Mouse (Mus musculus): ENCODE data around the gene Rsph6a.

Gene Rsph6a

GRCm38 (mm10) chr7:19054047-19054776, at the start of gene Rsph6a:
TSS of gene Rsph6a (plus strand) at chr7:19054690.
- DNase-seq (ENCODE audit: low spot score in 2 of 2) = peak; percentile 54 to 78

DNA sequence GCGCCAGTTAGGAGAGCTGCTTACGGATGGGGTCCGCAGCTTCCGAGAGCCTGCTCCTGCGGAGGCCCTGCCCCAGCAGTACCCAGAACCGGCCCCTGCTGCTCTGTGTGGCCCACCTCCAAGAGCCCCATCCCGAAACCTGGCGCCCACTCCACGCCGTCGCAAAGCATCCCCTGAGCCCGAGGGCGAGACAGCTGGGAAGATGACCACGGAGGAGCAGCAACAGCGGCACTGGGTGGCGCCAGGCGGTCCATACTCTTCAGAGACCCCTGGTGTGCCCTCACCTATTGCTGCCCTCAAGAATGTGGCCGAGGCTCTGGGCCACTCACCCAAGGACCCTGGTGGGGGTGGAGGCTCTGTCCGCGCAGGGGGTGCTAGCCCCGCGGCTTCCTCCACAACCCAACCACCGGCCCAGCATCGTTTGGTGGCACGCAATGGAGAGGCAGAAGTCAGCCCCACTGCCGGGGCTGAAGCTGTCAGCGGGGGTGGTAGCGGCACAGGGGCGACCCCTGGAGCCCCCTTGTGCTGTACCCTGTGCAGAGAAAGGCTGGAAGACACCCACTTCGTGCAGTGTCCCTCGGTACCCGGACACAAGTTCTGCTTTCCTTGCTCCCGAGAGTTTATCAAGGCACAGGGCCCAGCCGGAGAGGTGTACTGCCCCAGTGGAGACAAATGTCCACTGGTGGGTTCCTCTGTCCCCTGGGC, 48.9 kb upstream of the Rsph6a start:
- DNase-seq (ENCODE audit: low spot score in 2 of 2) = no peak

DNA sequence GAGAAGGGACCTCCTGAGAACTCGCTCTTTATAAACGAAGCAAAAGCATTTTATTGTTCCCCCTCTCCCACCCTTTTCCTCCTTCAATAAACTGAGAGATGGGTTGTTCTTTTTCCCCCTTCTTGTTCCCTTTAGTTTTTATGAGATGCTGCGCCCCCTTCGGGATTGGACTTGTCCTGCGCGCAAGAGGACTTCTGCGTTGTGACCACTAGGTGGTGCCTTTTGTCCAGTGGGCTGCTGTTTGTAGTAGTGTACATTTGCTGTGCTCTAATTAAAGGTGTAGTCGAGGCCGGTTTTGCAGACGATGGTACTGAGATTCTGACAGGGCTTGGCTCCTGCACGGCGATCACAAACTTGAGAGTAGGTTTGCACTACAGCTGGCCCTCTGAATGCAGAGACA, 48.0 kb upstream of the Rsph6a start:
- DNase-seq (ENCODE audit: low spot score in 2 of 2) = peak; percentile 72 to 85

GRCm38 (mm10) chr7:19007026-19007977, 47.2 kb upstream of the Rsph6a start:
- DNase-seq (ENCODE audit: low spot score in 2 of 2) = no peak

DNA sequence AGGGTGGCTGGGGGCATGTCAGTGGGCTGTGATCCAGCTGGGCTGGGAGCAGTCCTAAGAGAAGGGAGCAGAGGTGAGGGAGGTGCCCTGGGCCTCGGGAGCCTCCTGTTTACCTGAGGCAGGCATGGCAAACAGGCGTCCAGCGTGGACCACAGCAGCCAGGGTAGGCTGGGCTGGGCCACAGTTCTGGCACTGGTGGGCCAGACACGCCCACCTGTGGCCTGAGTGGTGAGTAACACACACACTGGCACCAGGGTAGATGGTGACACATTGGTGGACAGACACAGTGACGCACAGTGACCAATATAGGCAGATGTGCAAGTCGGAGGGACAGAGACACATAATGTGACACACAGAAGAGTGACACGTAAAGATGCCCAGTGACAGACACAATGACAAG, 43.9 kb upstream of the Rsph6a start:
- DNase-seq (ENCODE audit: low spot score in 2 of 2) = no peak

DNA sequence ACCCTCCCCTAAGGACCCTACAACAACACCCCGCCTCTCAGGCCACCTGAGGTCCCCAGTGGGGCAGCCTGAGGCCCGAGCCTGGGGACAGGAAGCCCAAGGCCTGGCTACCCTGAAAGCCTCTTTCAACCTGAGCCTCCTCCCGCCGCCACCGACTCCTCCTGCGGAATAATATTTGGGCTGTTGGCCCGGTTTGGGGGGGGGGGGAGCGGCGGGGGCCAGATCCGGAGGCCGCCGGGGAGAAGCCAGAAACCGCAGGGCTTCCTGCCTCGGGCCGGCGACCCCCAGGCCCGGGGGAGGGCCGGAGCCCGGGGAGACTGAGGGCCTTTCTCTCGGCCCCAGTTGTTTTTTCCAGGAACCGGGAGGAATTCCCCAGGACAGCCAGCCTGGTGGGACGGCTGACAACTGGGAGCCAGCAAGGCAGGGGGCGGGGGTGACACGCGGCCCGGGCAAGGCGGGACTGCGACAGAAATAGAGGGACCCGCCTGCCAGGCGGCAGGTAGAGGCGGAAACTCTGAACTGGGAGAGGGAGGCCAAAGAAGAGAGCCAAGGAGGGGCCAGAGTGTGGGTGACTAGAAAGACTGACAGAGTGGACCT, 42.4 kb upstream of the Rsph6a start:
- DNase-seq (ENCODE audit: low spot score in 2 of 2) = no peak

DNA sequence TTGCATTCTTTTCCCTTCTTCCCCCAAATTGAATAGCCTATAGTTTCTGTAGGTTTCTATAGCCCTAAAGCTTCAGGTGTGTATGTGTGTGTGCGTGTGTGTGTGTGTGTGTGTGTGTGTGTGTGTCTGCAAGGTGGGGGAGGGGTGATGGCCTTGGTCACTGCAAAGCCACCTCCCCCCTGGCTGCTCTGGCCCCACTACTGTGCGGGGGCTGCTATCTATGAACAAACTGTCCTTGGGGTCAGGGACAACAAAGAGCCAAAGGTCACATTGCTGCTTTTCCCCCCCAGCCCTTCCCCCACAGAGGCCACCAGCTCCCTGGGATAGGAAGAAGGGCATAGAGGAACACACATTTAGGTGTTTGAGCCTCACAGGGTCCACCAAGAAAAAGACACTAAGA, 41.6 kb upstream of the Rsph6a start:
- no peak for DNase-seq (ENCODE audit: low spot score in 2 of 2)

DNA sequence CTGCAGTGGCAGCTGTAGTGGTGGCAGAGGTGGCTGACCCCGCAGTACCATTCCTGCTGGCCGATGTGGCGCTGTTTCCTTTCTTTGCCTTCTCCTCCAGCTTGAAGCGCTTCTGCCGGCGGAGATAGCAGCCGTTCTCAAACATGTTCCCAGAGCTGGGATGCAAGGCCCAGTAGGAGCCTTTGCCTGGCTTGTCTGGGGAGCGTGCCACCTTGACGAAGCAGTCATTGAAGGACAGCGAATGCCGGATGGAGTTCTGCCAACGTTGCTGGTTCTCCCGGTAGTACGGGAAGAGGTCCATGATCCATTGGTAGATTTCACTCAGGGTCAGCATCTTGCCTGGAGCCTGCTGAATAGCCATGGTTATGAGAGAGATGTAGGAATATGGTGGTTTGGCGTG, 40.0 kb upstream of the Rsph6a start:
- no peak for DNase-seq (ENCODE audit: low spot score in 2 of 2)

- DNase-seq (ENCODE audit: low spot score in 2 of 2) = no peak
Observed at GRCm38 (mm10) chr7:19016042-19016441, 38.4 kb upstream of the Rsph6a start.

DNA sequence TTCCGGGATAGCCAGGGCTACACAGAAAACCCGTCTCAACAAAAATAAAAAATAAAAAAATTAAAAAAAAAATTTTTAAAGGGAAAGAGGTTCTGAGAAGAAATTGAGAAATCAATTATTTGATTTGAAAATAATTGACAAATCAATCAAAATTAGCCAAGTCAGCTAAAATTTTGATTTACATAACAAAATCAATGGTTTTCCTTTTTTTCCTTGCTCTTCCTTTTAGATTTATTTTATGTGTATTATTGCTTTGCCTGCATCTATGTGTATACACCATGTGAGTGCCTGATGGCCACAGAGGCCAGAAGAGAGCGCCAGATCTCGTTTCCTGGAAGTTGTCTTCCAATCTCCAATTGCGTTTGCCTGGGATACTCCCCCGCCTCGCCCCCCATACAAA, 36.6 kb upstream of the Rsph6a start:
- DNase-seq (ENCODE audit: low spot score in 2 of 2) = no peak

DNA sequence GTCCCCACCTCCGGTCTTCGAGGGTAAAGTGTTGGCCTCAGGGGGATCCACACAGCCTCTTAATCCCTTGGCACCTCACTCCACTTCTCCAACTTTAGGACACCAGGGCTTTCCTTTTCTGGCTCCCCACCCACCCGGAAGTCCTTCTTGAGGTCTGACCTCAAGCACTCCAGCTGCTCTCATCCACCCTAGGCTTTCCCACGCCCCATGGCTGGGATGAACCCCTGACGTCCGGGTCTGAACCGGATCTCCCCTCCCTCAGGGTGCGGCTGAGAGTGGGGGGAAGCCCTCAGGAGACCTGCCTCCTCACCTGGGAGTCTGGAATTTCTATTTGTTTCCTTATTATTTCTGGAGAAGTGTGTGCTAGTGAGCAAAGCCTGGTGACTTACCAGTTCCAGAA, 33.4 kb upstream of the Rsph6a start:
- no peak for DNase-seq (ENCODE audit: low spot score in 2 of 2)

DNA sequence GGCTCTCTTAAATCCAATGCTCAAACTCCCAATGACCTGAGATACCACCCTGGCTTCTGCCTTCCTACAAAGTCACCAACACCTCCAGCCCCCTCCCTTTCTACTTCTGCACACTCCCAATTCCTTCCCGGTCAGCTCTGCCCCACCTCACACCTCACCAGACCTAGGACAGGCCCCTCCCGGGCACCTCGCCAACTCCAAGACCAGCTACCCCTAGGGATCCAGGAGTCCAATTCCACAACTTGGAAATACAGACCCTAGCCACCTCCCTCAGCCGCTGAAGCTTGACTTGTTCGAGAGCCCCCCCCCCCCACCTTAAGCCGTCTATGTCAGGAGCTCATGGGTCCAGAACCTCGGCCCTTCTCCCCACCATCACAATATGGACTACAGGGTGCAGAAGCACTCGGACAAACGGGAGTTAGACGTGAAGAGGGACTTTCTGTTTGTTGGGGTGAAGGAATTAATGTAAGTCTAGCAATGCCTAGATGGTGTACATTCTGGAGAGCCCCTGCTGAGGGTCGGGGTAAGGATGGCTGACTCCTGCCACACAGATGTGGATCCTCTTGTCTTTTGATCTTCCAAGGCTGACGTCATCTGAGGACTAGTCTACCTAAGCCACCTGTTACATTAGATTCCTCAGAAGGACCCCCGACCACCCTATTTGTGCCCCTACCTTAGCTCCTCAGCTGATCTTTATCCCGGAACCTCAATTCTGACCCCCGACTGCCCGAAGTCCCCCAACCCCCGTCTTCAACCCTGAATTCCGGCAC, 32.1 kb upstream of the Rsph6a start:
- DNase-seq (ENCODE audit: low spot score in 2 of 2) = no peak

DNA sequence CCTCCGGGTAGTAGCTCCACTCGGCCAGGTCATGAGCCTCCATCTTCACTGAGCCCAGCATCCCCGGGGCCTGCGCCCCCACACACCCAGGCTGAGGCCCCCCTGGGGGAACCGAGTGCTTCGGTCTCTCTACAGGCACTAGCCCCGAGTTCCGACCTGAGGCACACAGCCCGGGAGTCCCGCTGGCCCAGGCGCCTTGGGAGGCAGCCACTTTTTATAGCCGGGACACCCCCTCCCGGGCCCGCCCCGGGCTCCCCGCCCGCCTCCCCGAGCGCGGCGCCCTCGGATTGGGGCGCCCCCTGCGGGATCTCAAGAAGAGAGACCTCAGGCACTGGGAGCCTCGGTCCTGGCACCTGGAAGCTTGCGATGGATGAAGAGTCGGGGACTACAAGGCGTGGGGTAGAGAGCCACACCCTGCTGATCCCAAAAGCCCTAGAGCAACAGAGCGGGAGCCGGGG, 31.1 kb upstream of the Rsph6a start, which contains the start of gene Foxa3:
TSS of gene Foxa3 (minus strand) at position 182 of the 458 bp plus-strand sequence.
- no peak for DNase-seq (ENCODE audit: low spot score in 2 of 2)

GRCm38 (mm10) chr7:19024096-19024506, 30.4 kb upstream of the Rsph6a start, which contains the start of gene Sympk:
TSS of gene Sympk (plus strand) at chr7:19024377.
- peak; percentile 93 to 95 for DNase-seq (ENCODE audit: low spot score in 2 of 2)

DNA sequence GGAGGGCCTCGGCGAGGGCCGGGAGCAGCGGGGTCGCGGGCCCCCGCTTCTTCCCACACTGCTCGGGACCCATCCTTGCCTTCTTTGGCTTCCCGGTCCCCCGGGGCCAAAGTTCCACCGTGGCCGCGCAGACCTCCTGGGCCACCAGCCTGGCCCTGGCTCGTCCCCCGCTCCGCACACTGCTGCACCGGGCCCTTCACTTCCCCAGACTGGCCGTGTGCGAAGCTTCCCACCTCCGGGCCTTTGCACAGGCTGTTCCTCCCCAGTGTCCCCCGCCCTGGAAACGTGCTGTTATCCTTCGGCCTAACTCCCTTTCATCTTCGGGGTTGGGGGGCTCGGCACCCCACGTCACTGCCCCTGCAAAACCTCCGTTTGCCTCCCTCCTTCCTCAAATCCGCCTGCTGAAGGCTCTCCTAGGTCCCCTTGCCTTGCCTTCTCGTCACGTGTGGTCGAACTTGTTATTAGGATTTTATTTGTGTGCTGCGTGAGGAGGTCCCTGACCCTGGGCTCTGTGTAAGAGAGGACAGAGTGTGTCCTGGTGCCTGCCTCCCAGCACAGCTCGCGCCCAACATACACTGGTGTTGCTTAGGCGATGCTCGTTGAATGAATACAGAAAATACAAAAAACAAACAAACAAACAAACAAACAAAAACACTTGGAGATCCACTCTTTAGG, 29.8 kb upstream of the Rsph6a start:
- no peak for DNase-seq (ENCODE audit: low spot score in 2 of 2)

- no peak for DNase-seq (ENCODE audit: low spot score in 2 of 2)
Observed at GRCm38 (mm10) chr7:19028067-19028466, 26.4 kb upstream of the Rsph6a start.

DNA sequence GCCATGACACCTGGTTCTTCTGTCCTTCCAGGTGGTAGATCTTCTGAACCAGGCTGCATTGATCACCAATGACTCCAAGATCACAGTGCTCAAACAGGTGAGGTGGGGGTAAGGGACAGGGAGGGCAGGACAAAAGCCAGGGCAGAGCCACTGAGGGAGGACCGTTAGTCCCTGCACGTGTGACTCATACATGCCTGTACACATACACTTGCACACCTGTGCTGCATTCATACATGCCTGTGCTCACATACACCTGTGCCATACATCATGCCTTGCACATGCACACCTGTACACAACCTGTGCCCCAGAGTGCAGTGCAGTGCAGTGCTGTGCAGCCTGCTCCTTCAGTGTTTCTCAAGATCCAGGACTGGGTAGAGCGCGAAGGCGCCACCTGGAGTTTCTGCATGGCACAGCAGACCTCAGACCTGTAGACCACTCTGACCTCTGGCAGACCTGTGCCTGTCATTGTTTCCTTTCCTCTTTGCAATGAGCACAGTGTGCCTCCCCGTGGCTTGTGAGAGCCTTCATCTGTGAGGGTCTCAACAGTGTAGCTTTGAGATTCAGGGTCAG, 25.3 kb upstream of the Rsph6a start:
- peak in 1 of 2 experiments; percentile 63 for DNase-seq (ENCODE audit: low spot score in 2 of 2)

- DNase-seq (ENCODE audit: low spot score in 2 of 2) = no peak
Observed at GRCm38 (mm10) chr7:19031641-19032040, 22.8 kb upstream of the Rsph6a start.

- no peak for DNase-seq (ENCODE audit: low spot score in 2 of 2)
Observed at GRCm38 (mm10) chr7:19044616-19045015, 9.9 kb upstream of the Rsph6a start.

All from cerebellum, postnatal 4 days (tissue).